Comparison of ENCODE assay signal across 10 mouse cellular contexts in genomic region chrX:162113257-162113656, GRCm38 (mm10). TPM values are rescaled to one million over a fixed set of nuclear protein-coding genes. Genes with fewer than 3 reads are reported as not detected.
DNase-seq lines count a peak whose midpoint lies in the region; ATAC-seq lines count a peak whose summit lies in the region.
"Had no signal": no experiment of that assay in that cellular context is flagged by ENCODE, and none has a peak within 500 bp of the region (broad histone marks: within the 10 kb centered on the region; RNA-seq: fewer than 3 reads in every experiment).

No protein-coding gene starts in this region.

- DNase-seq in embryo, embryonic 10.5 days (ENCODE audit: low spot score) = peak; percentile 6
- DNase-seq in embryo, embryonic 10 days (ENCODE audit: low spot score) = no peak
- DNase-seq in urinary bladder, postnatal 14 days (ENCODE audit: low spot score) = peak; percentile 3
- no peak for DNase-seq in urinary bladder, postnatal 25 days (ENCODE audit: low spot score)
- DNase-seq in kidney, postnatal 14 days = peak; percentile 72
- DNase-seq in gastrocnemius, adult 8-10 months (ENCODE audit: low spot score in 2 of 2) = no peak
- DNase-seq in urinary bladder, postnatal 36 days (ENCODE audit: low spot score in 2 of 2) = no peak

- ATAC-seq in megakaryocyte, adult 5-6 weeks (ENCODE audit: poor library complexity, severe bottlenecking) = no peak
- ATAC-seq: Patski had no signal

RNA-seq across cellular contexts. Expression of gene Nhs, which starts 46.3 kb away (rescaled TPM):
- total RNA-seq in megakaryocyte, adult 5-6 weeks (2015) = not detected in 2 replicates
- 0.04 TPM in 1 of 2 replicates, not detected in the other for total RNA-seq in megakaryocyte, adult 5-6 weeks (2017)
- 1 to 10 TPM; 1.8 to 3.7 (median 2.4) TPM for total RNA-seq in gastrocnemius, adult 8-10 months (2022)
- total RNA-seq: hematopoietic stem cell, adult 5-6 weeks had no signal

Comparison
In these comparisons a context has a peak if more than half of its experiments do, and no peak if none do; other contexts are left out.
1. DNase-seq: peak in embryo, embryonic 10.5 days (single experiment), urinary bladder, postnatal 14 days (single experiment) and kidney, postnatal 14 days (single experiment); none in embryo, embryonic 10 days (single experiment), urinary bladder, postnatal 25 days (single experiment), gastrocnemius, adult 8-10 months (0 of 2) and urinary bladder, postnatal 36 days (0 of 2).